Mouse (Mus musculus): ENCODE measurements around the gene Mettl9. TPM values are rescaled to one million over a fixed set of nuclear protein-coding genes. Genes with fewer than 3 reads are reported as not detected.

Mettl9 gene
- 17.9 and 24.6 TPM in 2 replicates for polyA plus RNA-seq (2012; rRNA removed)

- TF ChIP-seq POLR2A (IDR thresholded peaks at IDR 0.05; ENCODE audit: borderline replicate concordance, extremely low read depth, low read depth, low read length) (peak; percentile 85; the same call in 1 of the 2 replicates), CTCF (IDR thresholded peaks at IDR 0.05; ENCODE audit: insufficient read depth, low read length) (no peak)
- peak; percentile 88 for DNase-seq
- Histone ChIP-seq H3K4me3 (replicated peaks; ENCODE audit: extremely low read depth, low read depth, low read length) (peak within 1 kb of the TSS; percentile 72), H3K4me1 (ENCODE audit: control insufficient read depth, insufficient read depth, low read length) (peaks cover 5% of the 10 kb centered on the region; the same call in 1 of the 2 replicates)
- 3% methylated on average over 41 of the region's 43 CpGs for WGBS
Observed at GRCm38 (mm10) chr7:121033856-121034652, at the start of gene Mettl9. Gene Mettl9 (plus strand): TSS chr7:121034445.

DNA sequence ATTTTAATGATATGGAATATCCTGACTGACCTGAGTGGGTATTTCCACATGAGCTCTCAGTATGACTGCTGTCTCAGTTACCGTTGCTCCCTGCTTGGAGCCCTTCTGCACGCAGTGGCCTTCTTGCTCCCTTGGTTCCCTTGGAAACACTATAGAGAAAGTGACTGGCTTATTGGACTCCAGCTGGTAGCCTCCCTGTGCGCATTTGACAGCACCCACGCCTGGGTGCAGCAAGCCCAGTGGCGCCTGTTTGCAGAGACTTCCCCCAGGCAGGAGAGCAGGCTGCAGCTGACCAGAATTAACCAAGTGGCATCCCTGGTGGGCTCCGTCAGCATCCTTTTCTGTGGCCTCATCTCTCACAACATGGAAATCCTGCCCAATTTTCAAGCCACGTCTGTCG is 43.1 kb upstream of the Mettl9 start:
- no peak for DNase-seq
- Histone ChIP-seq H3K4me1 (ENCODE audit: control insufficient read depth, insufficient read depth, low read length) (no peaks in the 10 kb centered on the region), H3K4me3 (replicated peaks; ENCODE audit: extremely low read depth, low read depth, low read length) (no peak overlapping the region)
- WGBS = 80% methylated on average over 8 of the region's 8 CpGs
- TF ChIP-seq CTCF (IDR thresholded peaks at IDR 0.05; ENCODE audit: insufficient read depth, low read length) (no peak), POLR2A (IDR thresholded peaks at IDR 0.05; ENCODE audit: borderline replicate concordance, extremely low read depth, low read depth, low read length) (no peak)

GRCm38 (mm10) chr7:120999021-120999530 is 35.2 kb upstream of the Mettl9 start:
- H3K4me1 ChIP-seq (ENCODE audit: control insufficient read depth, insufficient read depth, low read length) = no peaks in the 10 kb centered on the region
- no peak for TF ChIP-seq POLR2A (IDR thresholded peaks at IDR 0.05; ENCODE audit: borderline replicate concordance, extremely low read depth, low read depth, low read length)
- TF ChIP-seq CTCF (IDR thresholded peaks at IDR 0.05; ENCODE audit: insufficient read depth, low read length) = no peak
- WGBS = 67% methylated on average over 2 of the region's 2 CpGs
- H3K4me3 ChIP-seq (replicated peaks; ENCODE audit: extremely low read depth, low read depth, low read length) = no peak overlapping the region
- DNase-seq = no peak

DNA sequence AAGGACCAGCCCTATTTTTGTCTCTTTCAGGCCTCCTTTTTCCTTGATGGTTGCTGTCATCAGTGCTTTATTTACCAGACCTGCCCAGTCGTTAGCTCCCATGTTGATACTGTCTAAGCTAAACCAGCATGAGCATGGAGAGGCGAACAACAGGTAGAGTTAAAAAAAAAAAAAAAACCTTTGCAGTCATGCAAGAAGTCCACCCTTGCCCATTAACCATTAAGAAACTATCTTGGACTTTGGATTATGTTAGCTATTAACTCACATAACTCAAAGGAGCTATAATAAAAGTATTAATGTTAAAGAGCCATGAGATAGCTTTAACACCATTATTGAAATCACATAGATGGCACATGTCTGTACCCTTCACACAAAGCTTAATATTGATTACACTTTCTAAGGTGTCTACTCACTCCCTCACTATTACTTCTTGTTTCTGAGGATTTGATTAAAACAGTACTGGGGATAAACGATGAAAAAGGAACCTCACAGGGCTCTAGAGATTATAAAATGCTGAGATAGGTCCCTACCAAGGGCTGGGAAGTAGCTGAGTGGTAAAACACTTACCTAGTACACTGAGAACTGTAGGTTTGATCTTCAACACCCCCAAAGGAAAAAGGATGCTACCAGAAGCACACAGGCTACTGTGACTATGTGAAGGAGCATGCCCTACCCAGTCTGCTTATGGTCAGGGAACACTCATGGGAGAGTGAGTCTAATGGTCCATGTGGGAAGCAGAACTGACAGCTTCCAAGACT is 34.0 kb upstream of the Mettl9 start:
- no peak overlapping the region for H3K4me3 ChIP-seq (replicated peaks; ENCODE audit: extremely low read depth, low read depth, low read length)
- no peak for TF ChIP-seq CTCF (IDR thresholded peaks at IDR 0.05; ENCODE audit: insufficient read depth, low read length)
- TF ChIP-seq POLR2A (IDR thresholded peaks at IDR 0.05; ENCODE audit: borderline replicate concordance, extremely low read depth, low read depth, low read length) = no peak
- no peaks in the 10 kb centered on the region for H3K4me1 ChIP-seq (ENCODE audit: control insufficient read depth, insufficient read depth, low read length)
- 69% methylated on average over 3 of the region's 3 CpGs for WGBS
- DNase-seq = no peak

DNA sequence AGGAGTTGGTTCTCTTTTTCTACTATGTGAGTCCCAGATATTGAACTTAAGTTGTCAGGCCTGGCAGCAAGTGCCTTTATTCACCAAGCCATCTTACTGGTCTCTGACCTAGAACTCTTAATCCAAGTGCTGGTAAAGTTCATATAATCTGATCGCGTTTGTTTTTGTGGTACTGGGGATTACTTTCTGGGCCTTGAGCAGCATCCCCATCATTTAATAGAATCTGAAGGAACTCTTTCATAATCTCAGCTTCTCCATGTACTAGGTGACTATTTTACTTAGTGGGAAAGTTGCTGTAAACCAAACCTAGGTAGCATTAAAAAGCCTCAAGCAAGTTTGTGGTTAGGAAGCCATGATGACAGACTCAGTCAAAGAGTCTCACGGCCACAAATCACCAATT is 32.4 kb upstream of the Mettl9 start:
- no peak overlapping the region for H3K4me3 ChIP-seq (replicated peaks; ENCODE audit: extremely low read depth, low read depth, low read length)
- DNase-seq = no peak
- H3K4me1 ChIP-seq (ENCODE audit: control insufficient read depth, insufficient read depth, low read length) = no peaks in the 10 kb centered on the region
- no peak for TF ChIP-seq POLR2A (IDR thresholded peaks at IDR 0.05; ENCODE audit: borderline replicate concordance, extremely low read depth, low read depth, low read length)
- no peak for TF ChIP-seq CTCF (IDR thresholded peaks at IDR 0.05; ENCODE audit: insufficient read depth, low read length)
- 82% methylated on average over 3 of the region's 3 CpGs for WGBS

DNA sequence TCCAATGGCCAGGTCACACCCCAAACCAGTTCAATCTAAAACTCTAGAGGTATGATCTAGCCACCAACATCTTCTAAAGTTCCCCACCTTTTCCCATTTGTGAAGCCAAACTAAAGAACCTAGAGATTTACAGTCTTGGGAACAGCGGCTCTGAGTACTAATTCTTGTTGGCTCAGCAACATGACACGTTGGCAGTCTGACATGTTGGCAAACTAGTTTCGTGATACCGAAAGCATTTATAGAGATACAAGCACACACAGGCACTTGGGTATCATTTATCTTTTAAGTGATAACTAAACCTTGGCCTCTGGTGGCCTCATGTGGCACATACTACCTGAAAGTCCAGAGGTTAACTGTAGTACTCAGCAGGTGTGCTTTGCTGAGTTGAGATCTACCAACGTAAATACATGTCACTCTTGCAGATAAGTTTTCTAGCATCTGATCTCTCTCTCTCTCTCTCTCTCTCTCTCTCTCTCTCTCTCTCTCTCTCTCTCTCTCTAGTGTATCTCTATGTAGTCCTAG is 31.8 kb upstream of the Mettl9 start:
- TF ChIP-seq POLR2A (IDR thresholded peaks at IDR 0.05; ENCODE audit: borderline replicate concordance, extremely low read depth, low read depth, low read length) = no peak
- no peak for TF ChIP-seq CTCF (IDR thresholded peaks at IDR 0.05; ENCODE audit: insufficient read depth, low read length)
- Histone ChIP-seq H3K4me1 (ENCODE audit: control insufficient read depth, insufficient read depth, low read length) (no peaks in the 10 kb centered on the region), H3K4me3 (replicated peaks; ENCODE audit: extremely low read depth, low read depth, low read length) (no peak overlapping the region)
- WGBS = 76% methylated on average over 5 of the region's 5 CpGs
- DNase-seq = no peak

DNA sequence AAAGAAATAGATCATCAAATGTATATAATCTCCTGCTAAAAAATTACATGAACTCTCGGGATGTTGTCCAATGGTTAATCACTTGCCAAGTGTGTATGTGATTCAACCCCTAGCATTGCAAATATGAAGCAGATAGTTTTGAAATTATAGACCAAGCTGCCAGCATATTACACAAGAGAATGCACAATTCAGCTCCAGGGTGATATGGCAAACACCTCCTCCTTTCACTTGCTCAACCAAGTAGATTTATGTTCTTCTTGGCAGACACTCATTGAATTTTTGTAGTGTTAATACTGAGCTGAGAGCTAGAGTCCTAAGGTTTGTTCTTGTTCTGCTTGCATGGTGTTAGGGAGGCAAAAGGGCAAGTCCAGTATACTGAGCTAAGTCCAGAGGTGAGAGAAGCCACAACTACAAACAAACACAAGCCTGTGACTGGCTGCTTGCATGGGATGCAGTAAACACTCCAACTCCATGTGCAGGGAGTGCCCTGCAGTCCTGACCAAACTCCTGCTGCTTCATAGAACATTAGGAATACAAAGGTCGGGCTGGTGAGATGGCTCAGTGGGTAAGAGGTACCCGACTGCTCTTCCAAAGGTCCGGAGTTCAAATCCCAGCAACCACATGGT is 30.3 kb upstream of the Mettl9 start:
- WGBS = 67% methylated on average over 4 of the region's 4 CpGs
- TF ChIP-seq CTCF (IDR thresholded peaks at IDR 0.05; ENCODE audit: insufficient read depth, low read length) (no peak), POLR2A (IDR thresholded peaks at IDR 0.05; ENCODE audit: borderline replicate concordance, extremely low read depth, low read depth, low read length) (no peak)
- Histone ChIP-seq H3K4me3 (replicated peaks; ENCODE audit: extremely low read depth, low read depth, low read length) (no peak overlapping the region), H3K4me1 (ENCODE audit: control insufficient read depth, insufficient read depth, low read length) (no peaks in the 10 kb centered on the region)
- DNase-seq = no peak

DNA sequence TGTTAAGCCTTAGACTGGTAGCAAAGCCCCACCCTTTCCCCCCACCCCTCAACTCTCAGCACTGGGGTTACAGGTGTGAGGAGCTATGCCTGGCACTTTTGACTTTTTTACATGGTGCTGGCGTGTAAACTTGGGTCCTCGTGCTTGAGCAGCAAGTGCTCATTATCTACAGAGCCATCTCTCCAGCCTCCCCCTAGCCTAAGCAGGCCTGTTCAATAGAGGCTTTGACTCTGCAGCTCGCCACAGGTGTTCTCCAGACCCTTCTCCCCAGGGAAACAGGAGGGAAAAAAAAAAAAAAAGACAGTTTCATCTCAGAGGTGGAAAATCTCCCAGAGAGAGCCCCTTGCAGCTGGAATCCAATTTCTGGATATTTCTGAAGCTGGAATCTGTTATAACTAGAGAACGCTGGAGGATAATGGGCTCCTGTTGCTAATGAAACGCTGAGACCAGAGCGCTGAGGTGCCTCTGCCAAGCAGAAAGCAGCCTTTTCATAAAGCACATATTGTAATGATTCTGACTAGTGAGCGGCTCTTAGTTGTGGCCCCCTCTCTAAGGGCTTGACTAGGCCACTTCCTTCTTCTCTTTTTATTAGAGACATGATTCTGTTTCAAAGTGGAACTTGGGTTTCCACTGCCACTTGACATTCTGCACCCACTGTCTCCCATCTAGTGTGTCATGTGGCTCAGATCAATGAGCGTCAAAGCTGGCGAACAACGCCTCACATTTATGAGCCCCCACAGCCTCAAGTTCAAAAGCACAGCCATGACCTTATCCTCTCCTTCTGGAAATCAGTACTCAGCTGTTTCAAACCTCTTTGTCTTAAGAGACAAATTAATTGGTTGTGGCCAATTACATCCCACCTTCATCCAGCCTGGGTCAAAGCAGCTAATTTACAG is 22.2 kb upstream of the Mettl9 start:
- TF ChIP-seq POLR2A (IDR thresholded peaks at IDR 0.05; ENCODE audit: borderline replicate concordance, extremely low read depth, low read depth, low read length) = no peak
- DNase-seq = no peak
- WGBS = 66% methylated on average over 10 of the region's 10 CpGs
- no peaks in the 10 kb centered on the region for H3K4me1 ChIP-seq (ENCODE audit: control insufficient read depth, insufficient read depth, low read length)
- no peak overlapping the region for H3K4me3 ChIP-seq (replicated peaks; ENCODE audit: extremely low read depth, low read depth, low read length)

All from lung, adult 2 months (tissue).